Mouse (Mus musculus): ENCODE data around the gene Ptpn4. TPM values are rescaled to one million over a fixed set of nuclear protein-coding genes. Genes with fewer than 3 reads are reported as not detected.

The Ptpn4 gene
- polyA plus RNA-seq, 1 experiment: 17.2 TPM

DNA sequence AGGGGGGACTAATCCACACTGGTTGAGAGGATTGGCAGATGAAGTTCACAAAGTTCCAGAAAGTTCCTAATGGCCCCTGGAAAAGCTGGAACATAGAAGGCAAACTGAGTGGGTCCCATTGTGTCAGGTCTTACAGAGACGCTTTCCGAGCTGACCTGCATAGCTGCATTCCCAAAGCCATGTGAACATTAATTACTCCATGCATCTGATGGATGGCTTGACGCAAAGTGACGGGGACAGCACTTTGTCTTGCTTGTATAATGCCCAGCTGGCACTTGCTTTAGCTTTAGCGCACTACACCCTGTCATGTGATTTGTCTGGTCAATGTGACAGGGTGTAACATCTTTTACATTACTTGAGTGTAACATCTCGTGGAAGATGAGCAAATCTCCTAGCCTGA lies 27.9 kb upstream of the Ptpn4 start:
- no peak for TF ChIP-seq POLR2A (IDR thresholded peaks at IDR 0.05; ENCODE audit: control insufficient read depth, low read depth, low read length)
- TF ChIP-seq CTCF (IDR thresholded peaks at IDR 0.05; ENCODE audit: control insufficient read depth, insufficient read depth, insufficient replicate concordance, low read depth, low read length): no peak
- Histone ChIP-seq H3K27me3 (ENCODE audit: control insufficient read depth, insufficient read depth, low read length) (no peaks in the 10 kb centered on the region), H3K4me3 (ENCODE audit: control insufficient read depth, low read depth, low read length) (no peak overlapping the region), H3K27ac (ENCODE audit: control insufficient read depth, insufficient read depth, low read depth, low read length) (no peak overlapping the region), H3K4me1 (ENCODE audit: control insufficient read depth, insufficient read depth, low read length) (no peaks in the 10 kb centered on the region), H3K36me3 (ENCODE audit: control insufficient read depth, insufficient read depth, low read length) (no peaks in the 10 kb centered on the region)

GRCm38 (mm10) chr1:119863507-119864296 lies 26.3 kb upstream of the Ptpn4 start:
- H3K27ac ChIP-seq (ENCODE audit: control insufficient read depth, insufficient read depth, low read depth, low read length): no peak overlapping the region
- no peaks in the 10 kb centered on the region for H3K36me3 ChIP-seq (ENCODE audit: control insufficient read depth, insufficient read depth, low read length)
- H3K4me3 ChIP-seq (ENCODE audit: control insufficient read depth, low read depth, low read length): no peak overlapping the region
- no peak for TF ChIP-seq POLR2A (IDR thresholded peaks at IDR 0.05; ENCODE audit: control insufficient read depth, low read depth, low read length)
- TF ChIP-seq CTCF (IDR thresholded peaks at IDR 0.05; ENCODE audit: control insufficient read depth, insufficient read depth, insufficient replicate concordance, low read depth, low read length): no peak
- H3K27me3 ChIP-seq (ENCODE audit: control insufficient read depth, insufficient read depth, low read length): no peaks in the 10 kb centered on the region
- no peaks in the 10 kb centered on the region for H3K4me1 ChIP-seq (ENCODE audit: control insufficient read depth, insufficient read depth, low read length)

- TF ChIP-seq CTCF (IDR thresholded peaks at IDR 0.05; ENCODE audit: control insufficient read depth, insufficient read depth, insufficient replicate concordance, low read depth, low read length): no peak
- no peak for TF ChIP-seq POLR2A (IDR thresholded peaks at IDR 0.05; ENCODE audit: control insufficient read depth, low read depth, low read length)
- H3K4me3 ChIP-seq (ENCODE audit: control insufficient read depth, low read depth, low read length): no peak overlapping the region
- H3K4me1 ChIP-seq (ENCODE audit: control insufficient read depth, insufficient read depth, low read length): no peaks in the 10 kb centered on the region
- no peaks in the 10 kb centered on the region for H3K27me3 ChIP-seq (ENCODE audit: control insufficient read depth, insufficient read depth, low read length)
- H3K36me3 ChIP-seq (ENCODE audit: control insufficient read depth, insufficient read depth, low read length): no peaks in the 10 kb centered on the region
- no peak overlapping the region for H3K27ac ChIP-seq (ENCODE audit: control insufficient read depth, insufficient read depth, low read depth, low read length)
These were observed 22.2 kb upstream of the Ptpn4 start for GRCm38 (mm10) chr1:119859566-119859965.

DNA sequence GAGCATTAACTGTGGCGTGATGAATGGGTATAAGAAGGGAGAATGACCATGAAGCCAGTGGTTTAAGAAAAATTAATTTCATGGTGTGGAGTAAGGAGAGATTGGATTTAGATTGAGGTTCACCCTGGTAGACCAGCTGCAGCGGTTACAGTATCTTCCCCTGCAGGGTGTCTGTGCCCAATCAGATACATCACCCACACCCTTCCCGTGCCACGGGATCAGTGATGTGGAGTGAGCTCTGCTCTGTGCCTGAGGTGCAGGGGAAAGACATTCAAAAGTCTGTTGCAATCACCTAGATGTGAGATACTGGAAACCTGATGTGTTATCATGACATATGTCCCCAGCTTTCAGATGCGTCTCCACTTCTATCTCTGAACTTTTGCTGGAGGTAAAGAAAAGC lies 15.6 kb upstream of the Ptpn4 start:
- TF ChIP-seq POLR2A (IDR thresholded peaks at IDR 0.05; ENCODE audit: control insufficient read depth, low read depth, low read length): no peak
- no peak for TF ChIP-seq CTCF (IDR thresholded peaks at IDR 0.05; ENCODE audit: control insufficient read depth, insufficient read depth, insufficient replicate concordance, low read depth, low read length)
- H3K4me1 ChIP-seq (ENCODE audit: control insufficient read depth, insufficient read depth, low read length): no peaks in the 10 kb centered on the region
- no peaks in the 10 kb centered on the region for H3K36me3 ChIP-seq (ENCODE audit: control insufficient read depth, insufficient read depth, low read length)
- H3K4me3 ChIP-seq (ENCODE audit: control insufficient read depth, low read depth, low read length): no peak overlapping the region
- H3K27me3 ChIP-seq (ENCODE audit: control insufficient read depth, insufficient read depth, low read length): no peaks in the 10 kb centered on the region
- H3K27ac ChIP-seq (ENCODE audit: control insufficient read depth, insufficient read depth, low read depth, low read length): no peak overlapping the region

- no peak overlapping the region for H3K4me3 ChIP-seq (ENCODE audit: control insufficient read depth, low read depth, low read length)
- no peak overlapping the region for H3K27ac ChIP-seq (ENCODE audit: control insufficient read depth, insufficient read depth, low read depth, low read length)
- no peaks in the 10 kb centered on the region for H3K36me3 ChIP-seq (ENCODE audit: control insufficient read depth, insufficient read depth, low read length)
- H3K27me3 ChIP-seq (ENCODE audit: control insufficient read depth, insufficient read depth, low read length): no peaks in the 10 kb centered on the region
- H3K4me1 ChIP-seq (ENCODE audit: control insufficient read depth, insufficient read depth, low read length): no peaks in the 10 kb centered on the region
- TF ChIP-seq POLR2A (IDR thresholded peaks at IDR 0.05; ENCODE audit: control insufficient read depth, low read depth, low read length) (no peak), CTCF (IDR thresholded peaks at IDR 0.05; ENCODE audit: control insufficient read depth, insufficient read depth, insufficient replicate concordance, low read depth, low read length) (no peak)
These were observed 14.9 kb upstream of the Ptpn4 start for GRCm38 (mm10) chr1:119852339-119852738.

DNA sequence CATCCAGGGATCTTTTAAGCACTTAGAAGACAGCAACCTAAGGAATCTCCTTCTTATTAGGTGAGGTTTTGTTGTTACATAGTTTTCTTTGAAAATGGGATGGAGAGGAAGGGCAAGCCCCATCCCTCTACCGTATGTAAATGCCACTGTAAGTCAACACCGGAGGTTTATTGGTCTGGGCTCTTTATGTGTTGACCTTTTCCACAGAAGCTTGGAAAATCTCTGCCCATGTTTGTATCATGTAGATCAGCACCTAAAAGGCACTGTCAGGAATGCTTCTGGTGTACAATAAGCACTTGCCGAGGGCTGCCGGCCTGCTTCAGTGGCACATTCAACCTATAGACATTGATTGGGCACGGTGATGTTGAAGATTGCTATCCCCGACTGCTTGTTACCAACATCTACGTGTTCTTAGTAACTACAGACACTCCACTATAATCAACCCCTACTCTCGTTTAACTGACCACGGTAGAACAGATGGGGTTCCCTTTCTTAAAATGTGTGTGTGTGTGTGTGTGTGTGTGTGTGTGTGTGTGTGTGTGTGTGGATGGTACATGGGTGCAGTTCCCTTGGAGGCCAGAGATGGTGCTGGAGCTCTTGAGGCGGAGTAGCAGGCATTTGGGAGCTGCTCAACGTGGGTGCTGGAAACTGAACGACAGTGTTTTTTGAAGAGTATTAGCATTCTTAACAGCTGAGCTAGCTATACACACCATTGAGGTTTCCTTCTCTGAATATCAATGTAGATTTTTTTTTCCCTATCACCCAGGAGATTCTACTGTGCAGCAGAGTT lies 11.9 kb upstream of the Ptpn4 start:
- H3K36me3 ChIP-seq (ENCODE audit: control insufficient read depth, insufficient read depth, low read length): no peaks in the 10 kb centered on the region
- no peak overlapping the region for H3K4me3 ChIP-seq (ENCODE audit: control insufficient read depth, low read depth, low read length)
- TF ChIP-seq POLR2A (IDR thresholded peaks at IDR 0.05; ENCODE audit: control insufficient read depth, low read depth, low read length) (no peak), CTCF (IDR thresholded peaks at IDR 0.05; ENCODE audit: control insufficient read depth, insufficient read depth, insufficient replicate concordance, low read depth, low read length) (no peak)
- H3K27ac ChIP-seq (ENCODE audit: control insufficient read depth, insufficient read depth, low read depth, low read length): no peak overlapping the region
- H3K4me1 ChIP-seq (ENCODE audit: control insufficient read depth, insufficient read depth, low read length): no peaks in the 10 kb centered on the region
- no peaks in the 10 kb centered on the region for H3K27me3 ChIP-seq (ENCODE audit: control insufficient read depth, insufficient read depth, low read length)

- no peak overlapping the region for H3K27ac ChIP-seq (ENCODE audit: control insufficient read depth, insufficient read depth, low read depth, low read length)
These were observed 7.9 kb upstream of the Ptpn4 start for GRCm38 (mm10) chr1:119845321-119845720.

More at GRCm38 (mm10) chr1:119845321-119845720, 7.9 kb upstream of the Ptpn4 start:
- H3K36me3 ChIP-seq (ENCODE audit: control insufficient read depth, insufficient read depth, low read length): no peaks in the 10 kb centered on the region
- TF ChIP-seq CTCF (IDR thresholded peaks at IDR 0.05; ENCODE audit: control insufficient read depth, insufficient read depth, insufficient replicate concordance, low read depth, low read length): no peak
- TF ChIP-seq POLR2A (IDR thresholded peaks at IDR 0.05; ENCODE audit: control insufficient read depth, low read depth, low read length): no peak
- H3K4me3 ChIP-seq (ENCODE audit: control insufficient read depth, low read depth, low read length): no peak overlapping the region
- no peaks in the 10 kb centered on the region for H3K27me3 ChIP-seq (ENCODE audit: control insufficient read depth, insufficient read depth, low read length)
- no peaks in the 10 kb centered on the region for H3K4me1 ChIP-seq (ENCODE audit: control insufficient read depth, insufficient read depth, low read length)
